Mouse (Mus musculus) left cerebral cortex, postnatal 14 days (tissue): ENCODE results near the gene Slc35a2. TPM values are rescaled to one million over a fixed set of nuclear protein-coding genes. Genes with fewer than 3 reads are reported as not detected.

Experiments
- total RNA-seq, 2 experiments: library from RNA; stranded (reverse); gene quantifications; 2 replicates each; pipeline ENCODE4 v1.2.3; 2021

The Slc35a2 gene
- total RNA-seq, 2 experiments from 2014 or later: 46.3 to 56.3 TPM

Other genes with a start within 250 kb of the Slc35a2 start
- 1,000 to 10,000 TPM; 2,344 to 2,346 TPM for gene Syp, start 245.6 kb upstream of the Slc35a2 start, total RNA-seq
- gene Prickle3, start 226.8 kb upstream of the Slc35a2 start, total RNA-seq: 1 to 10 TPM; 1.3 to 1.8 TPM
- gene Plp2, start 212.6 kb upstream of the Slc35a2 start, total RNA-seq: 10 to 100 TPM in 1 of 2 experiments, 1 to 10 TPM in 1; 9.1 to 12.4 TPM
- gene Magix, start 202.8 kb upstream of the Slc35a2 start, total RNA-seq: under 1 TPM; 0.11 to 0.15 TPM
- 10 to 100 TPM; 33.7 to 34.6 TPM for gene Gpkow, start 186.9 kb upstream of the Slc35a2 start, total RNA-seq
- 10 to 100 TPM; 44.9 to 53.6 TPM for gene Wdr45, start 169.7 kb upstream of the Slc35a2 start, total RNA-seq
- not detected for gene Gm45208, start 161.8 kb upstream of the Slc35a2 start, total RNA-seq
- gene Praf2, start 155.6 kb upstream of the Slc35a2 start, total RNA-seq: 100 to 1,000 TPM; 102 to 110 TPM
- 10 to 100 TPM; 23.1 to 23.8 TPM for gene Ccdc120, start 133.1 kb upstream of the Slc35a2 start, total RNA-seq
- gene Tfe3, start 121.5 kb upstream of the Slc35a2 start, total RNA-seq: 10 to 100 TPM; 35.9 to 37.3 TPM
- gene Gripap1, start 94.3 kb upstream of the Slc35a2 start, total RNA-seq: 10 to 100 TPM; 83.3 to 92.9 TPM
- gene Kcnd1, start 61.7 kb upstream of the Slc35a2 start, total RNA-seq: 1 to 10 TPM; 9.7 TPM
- 10 to 100 TPM; 61.1 to 68.2 TPM for gene Otud5, start 42.7 kb upstream of the Slc35a2 start, total RNA-seq
- 10 to 100 TPM; 53.9 to 56.1 TPM for gene Pim2, start 5.8 kb upstream of the Slc35a2 start, total RNA-seq
- gene Pqbp1, start 15.2 kb downstream of the Slc35a2 start, total RNA-seq: 10 to 100 TPM; 79.9 to 80.4 TPM
- 10 to 100 TPM; 25.8 to 28.6 TPM for gene Timm17b, start 15.3 kb downstream of the Slc35a2 start, total RNA-seq
- gene Gm10491, start 23.8 kb downstream of the Slc35a2 start, total RNA-seq: not detected
- not detected for gene Gm10490, start 25.5 kb downstream of the Slc35a2 start, total RNA-seq
- gene Pcsk1n, start 35.8 kb downstream of the Slc35a2 start, total RNA-seq: 100 to 1,000 TPM; 329 to 351 TPM
- not detected for gene Eras, start 44.6 kb downstream of the Slc35a2 start, total RNA-seq
- gene Hdac6, start 63.9 kb downstream of the Slc35a2 start, total RNA-seq: 10 to 100 TPM; 53.4 to 60.1 TPM
- gene Gata1, start 94.0 kb downstream of the Slc35a2 start, total RNA-seq: not detected
- under 1 TPM in 1 of 2 experiments, not detected in 1; 0.75 TPM for gene Glod5, start 134.5 kb downstream of the Slc35a2 start, total RNA-seq
- gene Suv39h1, start 190.7 kb downstream of the Slc35a2 start, total RNA-seq: 10 to 100 TPM; 27.2 to 30.8 TPM
- 1 to 10 TPM; 1.1 to 2.9 TPM for gene Was, start 206.5 kb downstream of the Slc35a2 start, total RNA-seq
- gene Wdr13, start 248.9 kb downstream of the Slc35a2 start, total RNA-seq: 100 to 1,000 TPM; 216 to 236 TPM